In genomic region chr11:99244519-99244918, GRCm38 (mm10) we compare ENCODE assay signal across 11 mouse cellular contexts. TPM values are rescaled to one million over a fixed set of nuclear protein-coding genes. Genes with fewer than 3 reads are reported as not detected.
"Had no signal": no experiment of that assay in that cellular context is flagged by ENCODE, and none has a peak within 500 bp of the region (broad histone marks: within the 10 kb centered on the region; RNA-seq: fewer than 3 reads in every experiment).

No protein-coding gene starts in this region.

RNA-seq across cellular contexts. Expression of gene Krt222, which starts 0.6 kb away (rescaled TPM):
- polyA plus RNA-seq: liver, adult 2 months had no signal

RNA-seq across cellular contexts. Expression of gene Krt24, which starts 40.5 kb away (rescaled TPM):
- polyA plus RNA-seq: kidney, adult 2 months; kidney, embryonic 16.5 days; liver, adult 2 months; liver, embryonic 14.5 days; lung, adult 2 months; lung, postnatal 0 days; midbrain, embryonic 13.5 days; myocyte; neural tube, embryonic 11.5 days; spleen, adult 2 months; stomach, embryonic 15.5 days had no signal
